Mouse (Mus musculus) lung, adult 18-20 months (tissue): ENCODE results near the gene Mrpl19.

Experiments
- DNase-seq, 2 experiments: peaks; one replicate each; pipeline ENCODE4 v3.0.0; 2022; ENCODE audit warnings: mixed read lengths in 2 of 2

Gene Mrpl19

DNA sequence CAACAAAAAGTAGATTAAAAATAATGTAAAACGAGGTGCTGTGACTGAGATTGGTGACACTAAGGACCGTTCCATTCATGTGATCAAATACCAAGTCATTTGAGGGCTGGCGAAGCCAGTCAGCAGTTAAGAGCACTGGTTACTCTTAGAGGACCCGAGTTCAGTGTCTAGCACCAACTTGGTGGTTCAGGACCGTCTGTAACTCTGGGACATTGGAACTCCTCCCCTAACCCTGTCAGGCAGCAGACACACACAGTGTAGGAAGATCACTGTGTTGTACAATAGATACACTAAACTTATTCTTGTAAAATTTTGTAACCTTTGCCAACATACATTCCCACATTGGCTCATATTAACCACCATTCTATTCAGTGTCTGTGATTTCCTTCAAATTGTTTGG lies 41.5 kb downstream of the Mrpl19 start:
- no peak for DNase-seq

DNA sequence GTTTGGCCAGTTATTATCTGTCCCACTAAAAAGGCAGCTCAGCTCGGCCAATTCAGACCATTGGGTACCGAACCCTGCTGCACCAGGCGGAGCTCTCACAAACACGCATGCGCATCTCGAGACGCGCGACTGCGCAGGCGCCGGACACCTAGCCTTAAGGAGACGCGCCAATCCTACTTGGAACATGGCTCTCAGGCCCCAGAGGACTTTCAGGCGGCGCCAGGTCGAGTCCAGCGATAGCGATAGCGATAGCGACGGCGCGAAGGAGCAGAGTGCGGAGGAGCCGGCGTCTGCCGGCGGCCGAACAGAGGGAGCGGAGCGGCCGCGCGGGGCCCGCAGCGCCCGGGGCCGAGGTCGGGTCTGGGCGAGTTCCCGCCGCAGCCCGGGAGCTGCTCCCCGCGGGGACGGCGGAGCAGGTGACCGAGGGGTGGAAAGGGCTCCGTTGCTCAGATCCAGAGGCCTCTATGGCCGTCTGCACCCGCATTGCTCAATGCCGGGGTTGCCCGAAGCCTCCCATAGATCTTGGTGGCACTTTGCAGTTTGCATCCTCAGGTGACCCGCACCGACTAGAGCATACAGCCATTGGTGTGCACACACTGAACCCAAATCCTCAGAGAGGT lies 42.1 kb downstream of the Mrpl19 start, which contains the start of gene Gcfc2:
TSS of gene Gcfc2 (plus strand) at position 147 of the 620 bp plus-strand sequence.
- DNase-seq, result peak; percentile 93 to 95

DNA sequence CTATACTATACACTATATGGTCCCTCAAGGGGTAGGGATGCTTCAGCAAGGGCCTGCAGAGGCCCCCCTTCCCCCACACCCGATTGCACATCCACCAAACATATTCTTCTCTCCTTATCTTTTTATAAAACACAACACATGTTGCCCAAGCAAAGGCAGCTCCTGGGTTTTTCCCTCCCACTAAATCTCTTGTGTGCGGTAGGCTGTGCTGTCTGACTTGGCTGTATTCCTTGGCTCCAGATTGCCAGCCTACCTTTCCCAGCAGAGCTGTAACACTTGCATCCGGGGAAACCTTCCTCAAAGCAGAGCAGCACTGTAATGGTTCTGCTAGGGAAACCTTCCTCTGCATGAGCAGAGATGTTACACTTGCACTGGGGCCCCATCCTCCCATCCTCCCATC lies 53.6 kb downstream of the Mrpl19 start:
- no peak for DNase-seq

DNA sequence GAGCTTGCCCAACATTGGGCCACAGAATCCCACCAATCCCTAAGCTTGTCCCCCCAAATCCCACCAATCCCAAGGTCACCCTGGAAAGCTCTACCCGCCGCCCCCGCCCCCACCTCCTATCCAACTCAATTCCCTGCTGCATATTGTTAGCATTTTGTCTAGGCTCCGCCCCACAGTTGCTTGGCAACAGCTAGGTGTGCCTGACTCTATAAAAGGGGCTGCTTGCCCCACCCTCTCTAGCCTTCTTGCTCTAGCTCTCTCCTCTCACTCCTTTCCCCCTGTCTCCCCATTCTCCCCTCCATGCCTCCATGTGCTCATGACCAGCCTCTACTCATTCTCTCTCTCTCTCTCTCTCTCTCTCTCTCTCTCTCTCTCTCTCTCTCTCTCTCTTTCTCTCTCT lies 54.0 kb downstream of the Mrpl19 start:
- DNase-seq, result no peak

DNA sequence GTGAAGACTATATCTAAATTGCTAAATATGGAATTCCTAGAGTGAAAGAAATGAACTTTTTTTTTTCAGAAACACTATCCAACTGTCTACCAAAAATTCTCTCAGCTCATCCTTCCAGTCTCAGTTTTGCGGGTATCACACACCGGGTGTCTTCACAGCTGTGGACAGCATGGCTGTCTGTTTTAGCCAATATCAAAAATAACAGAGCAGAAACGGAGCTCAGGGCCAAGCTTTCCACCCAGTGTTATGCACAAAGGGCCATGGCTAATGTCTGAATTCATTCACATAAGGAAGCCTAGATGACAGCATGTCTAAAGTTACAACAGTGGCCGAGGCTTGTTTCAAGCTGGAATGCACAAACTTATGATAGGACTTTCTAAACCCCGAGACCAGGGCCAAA lies 54.5 kb downstream of the Mrpl19 start:
- no peak for DNase-seq

DNA sequence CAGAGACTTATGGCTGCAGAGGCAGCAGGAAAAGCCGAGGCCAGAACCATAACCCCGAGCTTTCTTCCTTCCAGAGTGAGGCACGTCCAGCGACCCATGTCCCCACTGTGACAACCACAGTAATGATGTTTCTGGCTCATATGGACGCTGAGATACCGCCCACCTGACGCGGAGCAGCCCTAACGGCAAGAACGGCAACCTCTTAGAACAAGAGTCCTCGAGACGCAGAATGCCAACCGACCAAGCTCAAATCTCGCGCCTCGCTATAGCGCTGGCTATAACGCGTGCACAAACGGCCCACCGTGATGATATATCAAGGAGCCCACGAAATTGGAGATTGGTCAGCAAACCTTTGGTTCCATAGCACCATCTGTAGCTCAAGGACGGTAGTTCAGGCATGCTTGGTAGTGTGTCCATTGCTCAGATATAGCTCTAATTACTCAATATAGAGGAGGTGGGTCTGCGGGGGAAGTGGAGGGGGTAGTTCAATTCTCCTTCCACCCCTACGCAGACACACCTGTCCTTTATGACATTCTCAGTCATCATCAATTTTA lies 55.4 kb downstream of the Mrpl19 start:
- DNase-seq, result no peak
